Mouse (Mus musculus): ENCODE data around the gene Ndufs2. TPM values are rescaled to one million over a fixed set of nuclear protein-coding genes. Genes with fewer than 3 reads are reported as not detected.
A peak's percentile ranks its signal among the peaks of the same experiment; 100 is the strongest.

Gene Ndufs2
- polyA plus RNA-seq, 1 experiment from 2014 or later = 247 TPM

- Histone ChIP-seq H3K27me3 (replicated peaks; ENCODE audit: control insufficient read depth, insufficient read depth, low read length) (no peaks in the 10 kb centered on the region), H3K4me1 (replicated peaks; ENCODE audit: control insufficient read depth, insufficient read depth, low read length) (peaks cover 10% of the 10 kb centered on the region), H3K36me3 (ENCODE audit: control insufficient read depth, insufficient read depth, low read length) (peaks cover 17% of the 10 kb centered on the region), H3K9ac (ENCODE audit: low read length) (no peak overlapping the region), H3K4me3 (ENCODE audit: low read depth, low read length) (0 out of 2 replicates have a peak overlapping the region, but pooled peaks have one; percentile 70), H3K9me3 (ENCODE audit: control insufficient read depth, low read length) (no peaks in the 10 kb centered on the region), H3K4me2 (ENCODE audit: low read length) (peak overlapping the region; percentile 93), H3K27ac (ENCODE audit: low read depth) (peak overlapping the region; percentile 67)
- DNase-seq (ENCODE audit: low spot score) (peak; percentile 56), ATAC-seq (replicated peaks; ENCODE audit: low FRiP score, low TSS enrichment, low read depth) (no peak)
- WGBS = 79% methylated on average over 6 of the region's 6 CpGs
These were observed 28.0 kb downstream of the Ndufs2 start for GRCm38 (mm10) chr1:171223168-171223567.

GRCm38 (mm10) chr1:171222238-171223155, 28.7 kb downstream of the Ndufs2 start, which contains the start of gene Tomm40l:
Gene Tomm40l (minus strand): TSS chr1:171222514.
- WGBS = 1% methylated on average over 28 of the region's 28 CpGs
- no peaks in the 10 kb centered on the region for H3K9me3 ChIP-seq (ENCODE audit: control insufficient read depth, low read length)
- ATAC-seq (replicated peaks; ENCODE audit: low FRiP score, low TSS enrichment, low read depth) = peak; percentile 97

GRCm38 (mm10) chr1:171221281-171222193, 29.7 kb downstream of the Ndufs2 start:
- peaks cover 10% of the 10 kb centered on the region for H3K4me1 ChIP-seq (replicated peaks; ENCODE audit: control insufficient read depth, insufficient read depth, low read length)
- H3K27ac ChIP-seq (ENCODE audit: low read depth) = no peak overlapping the region
- peak; percentile 6; the same call in 1 of the 2 replicates for ATAC-seq (replicated peaks; ENCODE audit: low FRiP score, low TSS enrichment, low read depth)

More at GRCm38 (mm10) chr1:171222238-171223155, 28.7 kb downstream of the Ndufs2 start, which contains the start of gene Tomm40l:
- peaks cover 17% of the 10 kb centered on the region for H3K36me3 ChIP-seq (ENCODE audit: control insufficient read depth, insufficient read depth, low read length)
- peak within 1 kb of the TSS; percentile 45 for H3K9ac ChIP-seq (ENCODE audit: low read length)
- H3K27ac ChIP-seq (ENCODE audit: low read depth) = peak within 1 kb of the TSS; percentile 67
- H3K4me3 ChIP-seq (ENCODE audit: low read depth, low read length) = peak within 1 kb of the TSS; percentile 70
- peak; percentile 88 for DNase-seq (ENCODE audit: low spot score)
- H3K27me3 ChIP-seq (replicated peaks; ENCODE audit: control insufficient read depth, insufficient read depth, low read length) = no peaks in the 10 kb centered on the region
- peak within 1 kb of the TSS; percentile 93 for H3K4me2 ChIP-seq (ENCODE audit: low read length)
- peaks cover 10% of the 10 kb centered on the region for H3K4me1 ChIP-seq (replicated peaks; ENCODE audit: control insufficient read depth, insufficient read depth, low read length)

DNA sequence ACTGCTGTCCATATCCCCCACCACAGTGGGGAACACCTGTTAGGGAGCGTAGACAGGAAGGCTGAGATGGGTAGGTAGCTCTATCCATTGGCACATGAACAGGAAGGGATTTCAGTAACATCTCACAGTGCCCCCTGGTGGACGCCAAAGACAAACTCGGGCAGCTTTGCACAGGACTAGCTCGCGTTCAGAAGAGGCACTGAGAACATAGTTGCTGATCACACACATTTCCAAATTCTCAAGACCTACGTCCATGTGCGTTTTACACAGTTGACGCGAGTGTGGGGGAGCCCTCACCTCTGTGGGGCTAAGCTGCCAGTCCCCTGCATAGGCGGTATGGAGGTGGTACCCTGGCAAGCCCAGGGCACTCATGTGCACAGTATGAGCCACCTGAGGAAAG, 30.3 kb downstream of the Ndufs2 start:
- H3K9ac ChIP-seq (ENCODE audit: low read length) = no peak overlapping the region
- H3K9me3 ChIP-seq (ENCODE audit: control insufficient read depth, low read length) = no peaks in the 10 kb centered on the region
- H3K36me3 ChIP-seq (ENCODE audit: control insufficient read depth, insufficient read depth, low read length) = peaks cover 17% of the 10 kb centered on the region
- H3K27me3 ChIP-seq (replicated peaks; ENCODE audit: control insufficient read depth, insufficient read depth, low read length) = no peaks in the 10 kb centered on the region
- H3K27ac ChIP-seq (ENCODE audit: low read depth) = no peak overlapping the region
- H3K4me1 ChIP-seq (replicated peaks; ENCODE audit: control insufficient read depth, insufficient read depth, low read length) = peaks cover 10% of the 10 kb centered on the region
- H3K4me2 ChIP-seq (ENCODE audit: low read length) = peak overlapping the region; percentile 93
- H3K4me3 ChIP-seq (ENCODE audit: low read depth, low read length) = peak overlapping the region; percentile 70
- 0 out of 2 replicates have a peak, but pooled peaks have one; percentile 11 for ATAC-seq (replicated peaks; ENCODE audit: low FRiP score, low TSS enrichment, low read depth)
- WGBS = 9% methylated on average over 10 of the region's 10 CpGs
- peak; percentile 93 for DNase-seq (ENCODE audit: low spot score)

More at GRCm38 (mm10) chr1:171221281-171222193, 29.7 kb downstream of the Ndufs2 start:
- Histone ChIP-seq H3K9me3 (ENCODE audit: control insufficient read depth, low read length) (no peaks in the 10 kb centered on the region), H3K9ac (ENCODE audit: low read length) (peak overlapping the region; percentile 45), H3K36me3 (ENCODE audit: control insufficient read depth, insufficient read depth, low read length) (peaks cover 17% of the 10 kb centered on the region), H3K4me3 (ENCODE audit: low read depth, low read length) (peak overlapping the region; percentile 70), H3K27me3 (replicated peaks; ENCODE audit: control insufficient read depth, insufficient read depth, low read length) (no peaks in the 10 kb centered on the region), H3K4me2 (ENCODE audit: low read length) (peak overlapping the region; percentile 93)
- peak; percentile 57 for DNase-seq (ENCODE audit: low spot score)
- WGBS = 7% methylated on average over 22 of the region's 22 CpGs

DNA sequence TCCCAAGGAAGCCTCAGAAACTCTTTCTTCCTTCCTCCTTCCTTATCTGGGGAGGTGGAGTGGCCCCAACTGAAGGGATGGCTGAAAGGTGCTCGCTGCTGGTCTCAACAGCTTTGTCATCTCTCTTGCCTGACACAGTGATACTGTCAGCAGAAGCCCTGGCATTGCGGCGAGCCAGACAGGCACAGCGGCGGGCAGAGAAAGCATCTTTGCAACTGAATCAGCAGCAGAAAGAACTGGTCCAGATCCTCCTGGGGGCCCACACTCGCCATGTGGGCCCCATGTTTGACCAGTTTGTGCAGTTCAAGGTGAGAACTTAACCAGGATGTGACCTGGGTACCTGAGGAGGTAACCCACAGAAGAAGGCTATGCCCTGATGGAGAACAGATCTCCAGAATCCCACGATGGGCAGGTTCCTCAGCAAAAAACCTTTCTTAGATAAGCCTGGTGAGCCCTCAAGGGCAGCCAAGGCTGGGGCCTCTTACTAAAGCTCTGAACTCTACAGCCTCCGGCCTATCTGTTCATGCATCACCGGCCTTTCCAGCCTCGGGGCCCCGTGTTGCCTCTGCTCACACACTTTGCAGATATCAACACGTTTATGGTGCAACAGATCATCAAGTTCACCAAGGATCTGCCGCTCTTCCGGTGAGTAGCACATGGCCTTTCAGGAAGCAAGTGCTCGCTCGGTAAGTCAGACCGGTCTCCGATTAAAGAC, 34.8 kb downstream of the Ndufs2 start:
- DNase-seq (ENCODE audit: low spot score) = no peak
- Histone ChIP-seq H3K36me3 (ENCODE audit: control insufficient read depth, insufficient read depth, low read length) (peaks cover 17% of the 10 kb centered on the region), H3K4me3 (ENCODE audit: low read depth, low read length) (no peak overlapping the region), H3K4me2 (ENCODE audit: low read length) (no peak overlapping the region), H3K27ac (ENCODE audit: low read depth) (no peak overlapping the region), H3K9me3 (ENCODE audit: control insufficient read depth, low read length) (no peaks in the 10 kb centered on the region), H3K4me1 (replicated peaks; ENCODE audit: control insufficient read depth, insufficient read depth, low read length) (peaks cover 5% of the 10 kb centered on the region), H3K27me3 (replicated peaks; ENCODE audit: control insufficient read depth, insufficient read depth, low read length) (no peaks in the 10 kb centered on the region), H3K9ac (ENCODE audit: low read length) (no peak overlapping the region)
- ATAC-seq (replicated peaks; ENCODE audit: low FRiP score, low TSS enrichment, low read depth) = no peak
- 88% methylated on average over 18 of the region's 18 CpGs for WGBS

DNA sequence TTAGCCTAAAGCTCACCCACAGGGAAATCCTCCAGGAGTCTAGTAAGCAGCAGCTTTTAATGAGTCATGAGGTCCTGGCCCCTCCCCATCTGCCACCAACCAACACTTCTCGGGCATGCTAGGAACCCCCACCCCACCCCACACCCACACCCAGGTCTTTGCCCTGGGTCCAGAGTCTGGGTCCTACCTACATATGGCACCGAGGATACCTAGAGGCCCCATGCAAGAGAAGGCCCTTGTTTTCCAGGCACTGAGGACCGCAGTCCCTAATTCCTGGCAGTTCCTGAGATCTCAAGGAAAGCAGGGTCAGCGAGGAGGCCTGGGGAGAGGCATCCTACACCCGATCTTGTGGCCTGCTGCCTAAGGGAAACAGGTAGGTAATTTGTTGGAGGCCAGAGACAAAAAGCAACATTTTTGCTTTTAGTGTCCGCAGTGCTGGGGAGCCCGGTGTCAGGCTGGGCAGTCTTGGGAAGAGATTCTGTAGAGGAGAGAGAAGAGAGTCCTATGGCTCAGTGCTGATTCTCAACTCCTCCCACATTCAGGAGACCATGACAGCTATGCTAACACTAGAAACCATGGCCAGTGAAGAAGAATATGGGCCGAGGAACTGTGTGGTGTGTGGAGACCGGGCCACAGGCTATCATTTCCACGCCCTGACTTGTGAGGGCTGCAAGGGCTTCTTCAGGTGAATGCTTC, 37.2 kb downstream of the Ndufs2 start, which contains the start of gene Nr1i3:
Gene Nr1i3, plus strand, starts transcription at position 170 of the 696 bp plus-strand sequence.
- Histone ChIP-seq H3K27ac (ENCODE audit: low read depth) (no peak within 1 kb of the TSS), H3K27me3 (replicated peaks; ENCODE audit: control insufficient read depth, insufficient read depth, low read length) (0 out of 2 replicates have a peak, but pooled peaks cover 3% of the 10 kb centered on the region), H3K4me3 (ENCODE audit: low read depth, low read length) (no peak within 1 kb of the TSS), H3K4me1 (replicated peaks; ENCODE audit: control insufficient read depth, insufficient read depth, low read length) (no peaks in the 10 kb centered on the region), H3K4me2 (ENCODE audit: low read length) (no peak within 1 kb of the TSS), H3K9me3 (ENCODE audit: control insufficient read depth, low read length) (no peaks in the 10 kb centered on the region), H3K9ac (ENCODE audit: low read length) (no peak within 1 kb of the TSS), H3K36me3 (ENCODE audit: control insufficient read depth, insufficient read depth, low read length) (peaks cover 2% of the 10 kb centered on the region)
- no peak for DNase-seq (ENCODE audit: low spot score)
- ATAC-seq (replicated peaks; ENCODE audit: low FRiP score, low TSS enrichment, low read depth) = peak; percentile 71
- 67% methylated on average over 10 of the region's 10 CpGs for WGBS

GRCm38 (mm10) chr1:171212854-171213253, 38.3 kb downstream of the Ndufs2 start:
- Histone ChIP-seq H3K4me3 (ENCODE audit: low read depth, low read length) (no peak overlapping the region), H3K27me3 (replicated peaks; ENCODE audit: control insufficient read depth, insufficient read depth, low read length) (0 out of 2 replicates have a peak, but pooled peaks cover 3% of the 10 kb centered on the region), H3K9me3 (ENCODE audit: control insufficient read depth, low read length) (no peaks in the 10 kb centered on the region), H3K9ac (ENCODE audit: low read length) (no peak overlapping the region), H3K4me2 (ENCODE audit: low read length) (no peak overlapping the region), H3K4me1 (replicated peaks; ENCODE audit: control insufficient read depth, insufficient read depth, low read length) (no peaks in the 10 kb centered on the region), H3K27ac (ENCODE audit: low read depth) (no peak overlapping the region), H3K36me3 (ENCODE audit: control insufficient read depth, insufficient read depth, low read length) (no peaks in the 10 kb centered on the region)
- DNase-seq (ENCODE audit: low spot score) = no peak
- WGBS = 51% methylated on average over 3 of the region's 3 CpGs
- no peak for ATAC-seq (replicated peaks; ENCODE audit: low FRiP score, low TSS enrichment, low read depth)

Measured in intestine, embryonic 14.5 days (tissue).